Mouse (Mus musculus): ENCODE measurements around the gene Vmn1r123.
"Not testable (repeated sequence)": the region's sequence is repeated elsewhere in the genome, so short reads cannot be mapped to it uniquely, and the experiment has no call there.

Vmn1r123 gene

GRCm38 (mm10) chr7:21161885-21162284 lies at the start of gene Vmn1r123:
TSS of gene Vmn1r123 (plus strand) at chr7:21162185.
- DNase-seq (ENCODE audit: low spot score in 2 of 2), result not testable (repeated sequence)

GRCm38 (mm10) chr7:21134028-21134427 lies 28.0 kb upstream of the Vmn1r123 start, which contains the start of gene Vmn1r122:
TSS of gene Vmn1r122 (minus strand) at chr7:21134128.
- DNase-seq (ENCODE audit: low spot score in 2 of 2), result not testable (repeated sequence)

GRCm38 (mm10) chr7:21190323-21190722 lies 28.3 kb downstream of the Vmn1r123 start, which contains the start of gene Gm5157:
TSS of gene Gm5157 (minus strand) at chr7:21190423.
- not testable (repeated sequence) for DNase-seq (ENCODE audit: low spot score in 2 of 2)

All from right cerebral cortex, postnatal 36 days (tissue).